Comparison of ENCODE assay signal across 8 mouse cellular contexts in genomic region chr6:122874720-122875389, GRCm38 (mm10). TPM values are rescaled to one million over a fixed set of nuclear protein-coding genes. Genes with fewer than 3 reads are reported as not detected.
A peak's percentile ranks its signal among the peaks of the same experiment; 100 is the strongest.
DNase-seq lines count a peak whose midpoint lies in the region; ATAC-seq lines count a peak whose summit lies in the region.

No protein-coding gene starts in this region.

- H3K9me3 ChIP-seq in forebrain, embryonic 11.5 days (ENCODE audit: control insufficient read depth, low read length): no peaks in the 10 kb centered on the region
- no peaks in the 10 kb centered on the region for H3K9me3 ChIP-seq in liver, embryonic 11.5 days (ENCODE audit: control insufficient read depth, low read length)

- H3K36me3 ChIP-seq in forebrain, embryonic 11.5 days (ENCODE audit: control insufficient read depth, insufficient read depth, low read length): no peaks in the 10 kb centered on the region
- H3K36me3 ChIP-seq in liver, embryonic 11.5 days (ENCODE audit: control insufficient read depth, insufficient read depth, low read length): peaks cover 9% of the 10 kb centered on the region; the same call in 1 of the 2 replicates

- H3K27ac ChIP-seq in forebrain, embryonic 11.5 days (ENCODE audit: low read depth, low read length): peak overlapping the region; percentile 75
- H3K27ac ChIP-seq in liver, embryonic 11.5 days (ENCODE audit: low read depth, low read length): peak overlapping the region; percentile 62

- peak overlapping the region; percentile 59 for H3K4me2 ChIP-seq in forebrain, embryonic 11.5 days (ENCODE audit: low read depth, low read length, severe bottlenecking)
- H3K4me2 ChIP-seq in liver, embryonic 11.5 days: peak overlapping the region; percentile 74

- DNase-seq in kidney, postnatal 25 days: peak; percentile 30 to 68
- no peak for DNase-seq in kidney, adult 8-10 months
- no peak for DNase-seq in forebrain, embryonic 11.5 days (ENCODE audit: low spot score)
- no peak for DNase-seq in liver, embryonic 11.5 days (ENCODE audit: low spot score)
- DNase-seq in retina, adult 2 months (ENCODE audit: low read depth, low spot score): peak; percentile 67
- no peak for DNase-seq in thymus, postnatal 25 days
- no peak for DNase-seq in urinary bladder, postnatal 14 days (ENCODE audit: low spot score)

- peak overlapping the region; percentile 84 for H3K4me3 ChIP-seq in forebrain, embryonic 11.5 days (ENCODE audit: low read depth, low read length)
- H3K4me3 ChIP-seq in liver, embryonic 11.5 days (ENCODE audit: low read depth, low read length): peak overlapping the region; percentile 85

- under 1% methylated on average over 30 of the region's 31 CpGs for WGBS in forebrain, embryonic 11.5 days
- WGBS in liver, embryonic 11.5 days: under 1% methylated on average over 31 of the region's 31 CpGs

- H3K4me1 ChIP-seq in forebrain, embryonic 11.5 days (replicated peaks; ENCODE audit: control insufficient read depth, insufficient read depth, low read length): peaks cover 4% of the 10 kb centered on the region; the same call in 1 of the 2 replicates
- H3K4me1 ChIP-seq in liver, embryonic 11.5 days (replicated peaks; ENCODE audit: control insufficient read depth, insufficient read depth, low read length): peaks cover 9% of the 10 kb centered on the region

- peak; percentile 30 for ATAC-seq in activated CD4-positive, CD25-positive, alpha-beta regulatory T cell, adult 4 months
- ATAC-seq in forebrain, embryonic 11.5 days (replicated peaks; ENCODE audit: low FRiP score): peak; percentile 79
- ATAC-seq in liver, embryonic 11.5 days (replicated peaks; ENCODE audit: low FRiP score): peak; percentile 54

- peak overlapping the region; percentile 89 for H3K9ac ChIP-seq in forebrain, embryonic 11.5 days (ENCODE audit: low read length)
- H3K9ac ChIP-seq in liver, embryonic 11.5 days (ENCODE audit: low read depth, low read length): peak overlapping the region; percentile 85

- no peaks in the 10 kb centered on the region for H3K27me3 ChIP-seq in forebrain, embryonic 11.5 days (ENCODE audit: control insufficient read depth, insufficient read depth, low read length)
- no peaks in the 10 kb centered on the region for H3K27me3 ChIP-seq in liver, embryonic 11.5 days (replicated peaks; ENCODE audit: control insufficient read depth, insufficient read depth, low read length)

RNA-seq across cellular contexts. Expression of gene Necap1, which starts 0.6 kb away (rescaled TPM):
- polyA plus RNA-seq in activated CD4-positive, CD25-positive, alpha-beta regulatory T cell, adult 4 months (2017; shearing (Covaris generic)): 10 to 100 TPM; 32.2 to 44.6 TPM
- polyA plus RNA-seq in forebrain, embryonic 11.5 days (2014; fragmentation: Nextera tagmentation; extraction: Ambion mirVana): 63.1 TPM in 2 replicates
- 39.8 and 44.4 TPM in 2 replicates for polyA plus RNA-seq in liver, embryonic 11.5 days (2014; fragmentation: Nextera tagmentation; extraction: Ambion mirVana)

RNA-seq across cellular contexts. Expression of gene C3ar1, which starts 18.9 kb away (rescaled TPM):
- polyA plus RNA-seq in activated CD4-positive, CD25-positive, alpha-beta regulatory T cell, adult 4 months (2017; shearing (Covaris generic)): under 1 TPM in 1 of 2 experiments, not detected in 1; 0.60 TPM
- polyA plus RNA-seq in forebrain, embryonic 11.5 days (2014; fragmentation: Nextera tagmentation; extraction: Ambion mirVana): 1.5 and 1.6 TPM in 2 replicates
- 2.7 and 3.5 TPM in 2 replicates for polyA plus RNA-seq in liver, embryonic 11.5 days (2014; fragmentation: Nextera tagmentation; extraction: Ambion mirVana)

RNA-seq across cellular contexts. Expression of gene Clec4a1, which starts 46.8 kb away (rescaled TPM):
- polyA plus RNA-seq in activated CD4-positive, CD25-positive, alpha-beta regulatory T cell, adult 4 months (2017; shearing (Covaris generic)): under 1 TPM in 1 of 2 experiments, not detected in 1; 0.51 TPM
- 0.75 and 1.0 TPM in 2 replicates for polyA plus RNA-seq in forebrain, embryonic 11.5 days (2014; fragmentation: Nextera tagmentation; extraction: Ambion mirVana)
- 3.2 and 3.6 TPM in 2 replicates for polyA plus RNA-seq in liver, embryonic 11.5 days (2014; fragmentation: Nextera tagmentation; extraction: Ambion mirVana)

RNA-seq across cellular contexts. Expression of gene Foxj2, which starts 55.1 kb away (rescaled TPM):
- polyA plus RNA-seq in activated CD4-positive, CD25-positive, alpha-beta regulatory T cell, adult 4 months (2017; shearing (Covaris generic)): 1 to 10 TPM; 6.6 to 8.7 TPM
- polyA plus RNA-seq in forebrain, embryonic 11.5 days (2014; fragmentation: Nextera tagmentation; extraction: Ambion mirVana): 5.0 and 5.4 TPM in 2 replicates
- 3.8 and 4.0 TPM in 2 replicates for polyA plus RNA-seq in liver, embryonic 11.5 days (2014; fragmentation: Nextera tagmentation; extraction: Ambion mirVana)

Comparison
In these comparisons a context has a peak if more than half of its experiments do, and no peak if none do; other contexts are left out.
1. DNase-seq: peak in kidney, postnatal 25 days (2 of 2) and retina, adult 2 months (single experiment); none in kidney, adult 8-10 months (0 of 2), forebrain, embryonic 11.5 days (single experiment), liver, embryonic 11.5 days (single experiment), thymus, postnatal 25 days (single experiment) and urinary bladder, postnatal 14 days (single experiment).
2. Peak in every context shown above with its lines, with median percentiles within 50 percentile points of each other: ATAC-seq.